Mouse (Mus musculus) heart, postnatal 0 days (tissue): ENCODE measurements around the gene 9330182L06Rik. TPM values are rescaled to one million over a fixed set of nuclear protein-coding genes. Genes with fewer than 3 reads are reported as not detected.

Experiments
- ATAC-seq: fragments of 200-750 bp; cut with Nextera tagmentation; 2 replicates; pipeline ENCODE4 v1.8.0; 2017; ENCODE audit warnings: low read depth, moderate number of reproducible peaks, moderate library complexity; ENCODE audit not compliant: insufficient read depth
- DNase-seq: peaks from one replicate; pipeline ENCODE4 v3.0.0-alpha.2; 2016; ENCODE audit warnings: low spot score
- H3K27ac ChIP-seq: fragments of 300-500 bp; sonication (generic); 2 replicates; pipeline ENCODE4 v1.5.1; 2014; ENCODE audit warnings: low read depth, mild to moderate bottlenecking
- H3K27me3 ChIP-seq: fragments of 300-500 bp; sonication (generic); 2 replicates; pipeline ENCODE4 v1.6.1; 2014; ENCODE audit warnings: low read length, mixed read lengths; ENCODE audit not compliant: control insufficient read depth, insufficient read depth
- H3K36me3 ChIP-seq: fragments of 300-500 bp; sonication (generic); replicated peaks from 2 replicates; pipeline ENCODE4 v1.6.1; 2014; ENCODE audit warnings: low read length, mixed read lengths; ENCODE audit not compliant: control insufficient read depth, insufficient read depth
- H3K4me1 ChIP-seq: fragments of 300-500 bp; sonication (generic); 2 replicates; pipeline ENCODE4 v1.6.1; 2014; ENCODE audit warnings: antibody characterized with exemption; ENCODE audit not compliant: control insufficient read depth, insufficient read depth
- H3K4me2 ChIP-seq: fragments of 300-500 bp; sonication (generic); 2 replicates; pipeline ENCODE4 v1.6.1; 2014; ENCODE audit warnings: low read depth, mild to moderate bottlenecking, low read length, moderate library complexity
- H3K4me3 ChIP-seq: fragments of 300-500 bp; sonication (generic); 2 replicates; pipeline ENCODE4 v1.5.1; 2014; ENCODE audit warnings: low read depth, low read length
- H3K9ac ChIP-seq: fragments of 300-500 bp; sonication (generic); replicated peaks from 2 replicates; pipeline ENCODE4 v1.6.1; 2014; ENCODE audit warnings: low read depth, low read length, mixed read lengths
- H3K9me3 ChIP-seq: fragments of 300-500 bp; sonication (generic); replicated peaks from 2 replicates; pipeline ENCODE4 v1.6.1; 2016; ENCODE audit warnings: low read length; ENCODE audit not compliant: control insufficient read depth
- CTCF ChIP-seq: IDR thresholded peaks from 2 replicates; pipeline ENCODE4 v1.5.1; 2016; ENCODE audit warnings: antibody characterized with exemption, control low read depth, low read depth
- EP300 ChIP-seq: IDR thresholded peaks from 2 replicates; pipeline ENCODE4 v1.6.1; 2016; ENCODE audit warnings: antibody characterized with exemption, low read depth
- WGBS: fragments of 180-500 bp; shearing (Covaris S2); extraction: QIAGEN DNeasy Blood & Tissue Kit; methylation state at CpG from one replicate; pipeline ENCODE4 v1.1.7; 2014; 5-methylcytosine and 5-hydroxymethylcytosine counted together
- polyA plus RNA-seq: library from polyadenylated mRNA; unstranded; fragments of >200 nt; fragmentation: Nextera tagmentation; extraction: Ambion mirVana; gene quantifications from 2 replicates; pipeline ENCODE4 v1.2.1, GENCODE M21; 2015
- total RNA-seq: library from RNA; depleted of rRNA; stranded (reverse); fragments of >200 nt; gene quantifications from 2 replicates; pipeline ENCODE4 v1.2.3, GENCODE M21; 2014; ENCODE audit warnings: low replicate concordance

9330182L06Rik gene
- total and polyA plus RNA-seq, 2 experiments from 2014 or later: 0.40 to 1.2 TPM

- no peak for DNase-seq
- Histone ChIP-seq H3K9ac (no peak overlapping the region), H3K4me1 (no peaks in the 10 kb centered on the region), H3K4me3 (no peak overlapping the region), H3K27ac (no peak overlapping the region), H3K9me3 (no peaks in the 10 kb centered on the region), H3K27me3 (no peaks in the 10 kb centered on the region), H3K36me3 (no peaks in the 10 kb centered on the region), H3K4me2 (no peak overlapping the region)
- no peak for ATAC-seq
- WGBS: 77% methylated on average over 3 of the region's 3 CpGs
- TF ChIP-seq CTCF (no peak), EP300 (no peak)
Observed at GRCm38 (mm10) chr5:9272976-9273375, 7.1 kb downstream of the 9330182L06Rik start.

- H3K4me3 ChIP-seq: no peak overlapping the region
- H3K4me2 ChIP-seq: no peak overlapping the region
- no peak overlapping the region for H3K9ac ChIP-seq
- no peak for DNase-seq
- H3K9me3 ChIP-seq: no peaks in the 10 kb centered on the region
- no peaks in the 10 kb centered on the region for H3K36me3 ChIP-seq
- WGBS: 89% methylated on average over 2 of the region's 2 CpGs
- ATAC-seq: no peak
- no peaks in the 10 kb centered on the region for H3K27me3 ChIP-seq
- TF ChIP-seq EP300 (no peak), CTCF (no peak)
- no peak overlapping the region for H3K27ac ChIP-seq
- H3K4me1 ChIP-seq: no peaks in the 10 kb centered on the region
Observed at GRCm38 (mm10) chr5:9295777-9296549, 30.0 kb downstream of the 9330182L06Rik start.

GRCm38 (mm10) chr5:9296550-9296928 is 30.6 kb downstream of the 9330182L06Rik start:
- Histone ChIP-seq H3K27ac (no peak overlapping the region), H3K4me1 (no peaks in the 10 kb centered on the region), H3K36me3 (no peaks in the 10 kb centered on the region), H3K9me3 (no peaks in the 10 kb centered on the region), H3K4me2 (no peak overlapping the region), H3K27me3 (no peaks in the 10 kb centered on the region), H3K9ac (no peak overlapping the region), H3K4me3 (no peak overlapping the region)
- no peak for TF ChIP-seq EP300
- no peak for TF ChIP-seq CTCF
- ATAC-seq: no peak
- DNase-seq: no peak

- Histone ChIP-seq H3K9me3 (no peaks in the 10 kb centered on the region), H3K27ac (no peak overlapping the region), H3K4me2 (no peak overlapping the region), H3K4me1 (no peaks in the 10 kb centered on the region), H3K27me3 (no peaks in the 10 kb centered on the region), H3K4me3 (no peak overlapping the region), H3K36me3 (no peaks in the 10 kb centered on the region), H3K9ac (no peak overlapping the region)
- DNase-seq: no peak
- no peak for ATAC-seq
- WGBS: 63% methylated on average over 1 of the region's 1 CpGs
- TF ChIP-seq CTCF: no peak
- TF ChIP-seq EP300: no peak
Observed at GRCm38 (mm10) chr5:9326863-9327262, 60.9 kb downstream of the 9330182L06Rik start.

GRCm38 (mm10) chr5:9327528-9327927 is 61.6 kb downstream of the 9330182L06Rik start:
- TF ChIP-seq CTCF: no peak
- no peak for TF ChIP-seq EP300
- no peak overlapping the region for H3K4me3 ChIP-seq
- no peaks in the 10 kb centered on the region for H3K9me3 ChIP-seq
- no peak for DNase-seq
- H3K4me1 ChIP-seq: no peaks in the 10 kb centered on the region
- 70% methylated on average over 1 of the region's 1 CpGs for WGBS
- no peak for ATAC-seq
- H3K9ac ChIP-seq: no peak overlapping the region
- H3K4me2 ChIP-seq: no peak overlapping the region
- H3K36me3 ChIP-seq: no peaks in the 10 kb centered on the region
- no peak overlapping the region for H3K27ac ChIP-seq
- H3K27me3 ChIP-seq: no peaks in the 10 kb centered on the region
